Mouse (Mus musculus) urinary bladder, postnatal 36 days (tissue): ENCODE data around the gene Calcb.
"Not testable (repeated sequence)": the region's sequence is repeated elsewhere in the genome, so short reads cannot be mapped to it uniquely, and the experiment has no call there.

Source experiments
- DNase-seq, 2 experiments: peaks; one replicate each; pipeline ENCODE4 v3.0.0; 2022; ENCODE audit warnings: low spot score in 2 of 2, mixed read lengths in 1 of 2

The Calcb gene

GRCm38 (mm10) chr7:114718300-114718699 lies at the start of gene Calcb:
Calcb (plus strand) TSS chr7:114718643.
- no peak for DNase-seq

GRCm38 (mm10) chr7:114671405-114671804 lies 47.0 kb upstream of the Calcb start:
- no peak for DNase-seq

- no peak for DNase-seq
Measured at GRCm38 (mm10) chr7:114672697-114673096, 45.7 kb upstream of the Calcb start.

GRCm38 (mm10) chr7:114692339-114692738 lies 26.1 kb upstream of the Calcb start:
- peak in 1 of 2 experiments; percentile 13 for DNase-seq

GRCm38 (mm10) chr7:114700871-114701270 lies 17.6 kb upstream of the Calcb start:
- DNase-seq = no peak

- DNase-seq = peak in 1 of 2 experiments; percentile 31
Measured at GRCm38 (mm10) chr7:114706716-114707115, 11.7 kb upstream of the Calcb start.

- no peak for DNase-seq
Measured at GRCm38 (mm10) chr7:114707398-114707797, 11.0 kb upstream of the Calcb start.

- DNase-seq = no peak
Measured at GRCm38 (mm10) chr7:114710419-114710818, 8.0 kb upstream of the Calcb start.

- DNase-seq = no peak
Measured at GRCm38 (mm10) chr7:114712523-114712922, 5.9 kb upstream of the Calcb start.

- DNase-seq = peak; percentile 45 to 54
Measured at GRCm38 (mm10) chr7:114719381-114720131, 1.1 kb downstream of the Calcb start.

GRCm38 (mm10) chr7:114729696-114730095 lies 11.3 kb downstream of the Calcb start:
- DNase-seq = not testable (repeated sequence)

GRCm38 (mm10) chr7:114731175-114731574 lies 12.7 kb downstream of the Calcb start:
- DNase-seq = no peak

- not testable (repeated sequence) for DNase-seq
Measured at GRCm38 (mm10) chr7:114731700-114732099, 13.3 kb downstream of the Calcb start.

GRCm38 (mm10) chr7:114736256-114736655 lies 17.8 kb downstream of the Calcb start:
- no peak for DNase-seq

GRCm38 (mm10) chr7:114738166-114738565 lies 19.7 kb downstream of the Calcb start:
- DNase-seq = no peak

GRCm38 (mm10) chr7:114740360-114741165 lies 22.1 kb downstream of the Calcb start:
- no peak for DNase-seq

- no peak for DNase-seq
Measured at GRCm38 (mm10) chr7:114743022-114743780, 24.8 kb downstream of the Calcb start, which contains the start of gene Insc. Insc (plus strand) TSS chr7:114743694.

GRCm38 (mm10) chr7:114744639-114745245 lies 26.3 kb downstream of the Calcb start:
- no peak for DNase-seq

GRCm38 (mm10) chr7:114745481-114746271 lies 27.2 kb downstream of the Calcb start:
- no peak for DNase-seq

GRCm38 (mm10) chr7:114747596-114747995 lies 29.2 kb downstream of the Calcb start:
- DNase-seq = no peak

- no peak for DNase-seq
Measured at GRCm38 (mm10) chr7:114748239-114748638, 29.8 kb downstream of the Calcb start.
